Mouse (Mus musculus): ENCODE data around the gene Rsf1. TPM values are rescaled to one million over a fixed set of nuclear protein-coding genes. Genes with fewer than 3 reads are reported as not detected.

Rsf1 gene
- polyA plus RNA-seq, 1 experiment: 15.2 TPM

- no peak for DNase-seq
- no peak overlapping the region for H3K27ac ChIP-seq (ENCODE audit: insufficient read depth, low read length)
- TF ChIP-seq CTCF (IDR thresholded peaks at IDR 0.05; ENCODE audit: borderline replicate concordance, insufficient read depth, low read depth, low read length): no peak
- TF ChIP-seq POLR2A (IDR thresholded peaks at IDR 0.05; ENCODE audit: borderline replicate concordance, insufficient read depth, low read length): no peak
- 0 out of 2 replicates have a peak, but pooled peaks cover under 1% of the 10 kb centered on the region for H3K4me1 ChIP-seq (ENCODE audit: control insufficient read depth, insufficient read depth, low read length)
- H3K27me3 ChIP-seq (ENCODE audit: control insufficient read depth, insufficient read depth, low read length): no peaks in the 10 kb centered on the region
- WGBS: 89% methylated on average over 1 of the region's 1 CpGs
- H3K4me3 ChIP-seq (replicated peaks; ENCODE audit: insufficient read depth, low read depth, low read length): no peak overlapping the region
Observed at GRCm38 (mm10) chr7:97632897-97633296, 53.2 kb downstream of the Rsf1 start.

- Histone ChIP-seq H3K4me3 (replicated peaks; ENCODE audit: insufficient read depth, low read depth, low read length) (no peak overlapping the region), H3K27ac (ENCODE audit: insufficient read depth, low read length) (no peak overlapping the region), H3K4me1 (ENCODE audit: control insufficient read depth, insufficient read depth, low read length) (no peaks in the 10 kb centered on the region), H3K27me3 (ENCODE audit: control insufficient read depth, insufficient read depth, low read length) (no peaks in the 10 kb centered on the region)
- TF ChIP-seq POLR2A (IDR thresholded peaks at IDR 0.05; ENCODE audit: borderline replicate concordance, insufficient read depth, low read length): no peak
- TF ChIP-seq CTCF (IDR thresholded peaks at IDR 0.05; ENCODE audit: borderline replicate concordance, insufficient read depth, low read depth, low read length): no peak
- no peak for DNase-seq
- WGBS: 91% methylated on average over 3 of the region's 3 CpGs
Observed at GRCm38 (mm10) chr7:97645060-97645459, 65.4 kb downstream of the Rsf1 start.

- 95% methylated on average over 5 of the region's 5 CpGs for WGBS
- no peak overlapping the region for H3K4me3 ChIP-seq (replicated peaks; ENCODE audit: insufficient read depth, low read depth, low read length)
- no peak overlapping the region for H3K27ac ChIP-seq (ENCODE audit: insufficient read depth, low read length)
- DNase-seq: no peak
- no peaks in the 10 kb centered on the region for H3K4me1 ChIP-seq (ENCODE audit: control insufficient read depth, insufficient read depth, low read length)
- no peak for TF ChIP-seq CTCF (IDR thresholded peaks at IDR 0.05; ENCODE audit: borderline replicate concordance, insufficient read depth, low read depth, low read length)
- TF ChIP-seq POLR2A (IDR thresholded peaks at IDR 0.05; ENCODE audit: borderline replicate concordance, insufficient read depth, low read length): no peak
- no peaks in the 10 kb centered on the region for H3K27me3 ChIP-seq (ENCODE audit: control insufficient read depth, insufficient read depth, low read length)
Observed at GRCm38 (mm10) chr7:97647656-97648055, 68.0 kb downstream of the Rsf1 start.

GRCm38 (mm10) chr7:97650729-97651128 lies 71.0 kb downstream of the Rsf1 start:
- Histone ChIP-seq H3K4me1 (ENCODE audit: control insufficient read depth, insufficient read depth, low read length) (no peaks in the 10 kb centered on the region), H3K27ac (ENCODE audit: insufficient read depth, low read length) (no peak overlapping the region), H3K4me3 (replicated peaks; ENCODE audit: insufficient read depth, low read depth, low read length) (no peak overlapping the region), H3K27me3 (ENCODE audit: control insufficient read depth, insufficient read depth, low read length) (no peaks in the 10 kb centered on the region)
- 89% methylated on average over 4 of the region's 4 CpGs for WGBS
- TF ChIP-seq CTCF (IDR thresholded peaks at IDR 0.05; ENCODE audit: borderline replicate concordance, insufficient read depth, low read depth, low read length): no peak
- TF ChIP-seq POLR2A (IDR thresholded peaks at IDR 0.05; ENCODE audit: borderline replicate concordance, insufficient read depth, low read length): no peak
- DNase-seq: no peak

GRCm38 (mm10) chr7:97656144-97656543 lies 76.5 kb downstream of the Rsf1 start:
- H3K27me3 ChIP-seq (ENCODE audit: control insufficient read depth, insufficient read depth, low read length): no peaks in the 10 kb centered on the region
- 86% methylated on average over 6 of the region's 6 CpGs for WGBS
- no peak overlapping the region for H3K27ac ChIP-seq (ENCODE audit: insufficient read depth, low read length)
- H3K4me3 ChIP-seq (replicated peaks; ENCODE audit: insufficient read depth, low read depth, low read length): no peak overlapping the region
- peak; percentile 21; the same call in 1 of the 2 replicates for TF ChIP-seq CTCF (IDR thresholded peaks at IDR 0.05; ENCODE audit: borderline replicate concordance, insufficient read depth, low read depth, low read length)
- no peak for TF ChIP-seq POLR2A (IDR thresholded peaks at IDR 0.05; ENCODE audit: borderline replicate concordance, insufficient read depth, low read length)
- no peak for DNase-seq
- no peaks in the 10 kb centered on the region for H3K4me1 ChIP-seq (ENCODE audit: control insufficient read depth, insufficient read depth, low read length)

GRCm38 (mm10) chr7:97661634-97662033 lies 81.9 kb downstream of the Rsf1 start:
- Histone ChIP-seq H3K4me1 (ENCODE audit: control insufficient read depth, insufficient read depth, low read length) (no peaks in the 10 kb centered on the region), H3K27ac (ENCODE audit: insufficient read depth, low read length) (no peak overlapping the region), H3K4me3 (replicated peaks; ENCODE audit: insufficient read depth, low read depth, low read length) (no peak overlapping the region), H3K27me3 (ENCODE audit: control insufficient read depth, insufficient read depth, low read length) (no peaks in the 10 kb centered on the region)
- WGBS: 90% methylated on average over 4 of the region's 4 CpGs
- no peak for DNase-seq
- TF ChIP-seq CTCF (IDR thresholded peaks at IDR 0.05; ENCODE audit: borderline replicate concordance, insufficient read depth, low read depth, low read length) (no peak), POLR2A (IDR thresholded peaks at IDR 0.05; ENCODE audit: borderline replicate concordance, insufficient read depth, low read length) (no peak)

GRCm38 (mm10) chr7:97679239-97679638 lies 99.5 kb downstream of the Rsf1 start:
- Histone ChIP-seq H3K4me3 (replicated peaks; ENCODE audit: insufficient read depth, low read depth, low read length) (no peak overlapping the region), H3K4me1 (ENCODE audit: control insufficient read depth, insufficient read depth, low read length) (no peaks in the 10 kb centered on the region), H3K27ac (ENCODE audit: insufficient read depth, low read length) (no peak overlapping the region), H3K27me3 (ENCODE audit: control insufficient read depth, insufficient read depth, low read length) (no peaks in the 10 kb centered on the region)
- 5% methylated on average over 1 of the region's 1 CpGs for WGBS
- TF ChIP-seq POLR2A (IDR thresholded peaks at IDR 0.05; ENCODE audit: borderline replicate concordance, insufficient read depth, low read length) (no peak), CTCF (IDR thresholded peaks at IDR 0.05; ENCODE audit: borderline replicate concordance, insufficient read depth, low read depth, low read length) (peak; percentile 23; the same call in 1 of the 2 replicates)
- DNase-seq: no peak

- no peak for DNase-seq
- Histone ChIP-seq H3K27me3 (ENCODE audit: control insufficient read depth, insufficient read depth, low read length) (no peaks in the 10 kb centered on the region), H3K4me1 (ENCODE audit: control insufficient read depth, insufficient read depth, low read length) (no peaks in the 10 kb centered on the region), H3K27ac (ENCODE audit: insufficient read depth, low read length) (no peak overlapping the region), H3K4me3 (replicated peaks; ENCODE audit: insufficient read depth, low read depth, low read length) (no peak overlapping the region)
- WGBS: 92% methylated on average over 2 of the region's 2 CpGs
- TF ChIP-seq CTCF (IDR thresholded peaks at IDR 0.05; ENCODE audit: borderline replicate concordance, insufficient read depth, low read depth, low read length) (no peak), POLR2A (IDR thresholded peaks at IDR 0.05; ENCODE audit: borderline replicate concordance, insufficient read depth, low read length) (no peak)
Observed at GRCm38 (mm10) chr7:97687831-97688230, 108.1 kb downstream of the Rsf1 start.
